Mouse (Mus musculus): ENCODE results near the gene Cask. TPM values are rescaled to one million over a fixed set of nuclear protein-coding genes. Genes with fewer than 3 reads are reported as not detected.

Cask gene
- polyA plus RNA-seq, 1 experiment: 34.7 TPM

DNA sequence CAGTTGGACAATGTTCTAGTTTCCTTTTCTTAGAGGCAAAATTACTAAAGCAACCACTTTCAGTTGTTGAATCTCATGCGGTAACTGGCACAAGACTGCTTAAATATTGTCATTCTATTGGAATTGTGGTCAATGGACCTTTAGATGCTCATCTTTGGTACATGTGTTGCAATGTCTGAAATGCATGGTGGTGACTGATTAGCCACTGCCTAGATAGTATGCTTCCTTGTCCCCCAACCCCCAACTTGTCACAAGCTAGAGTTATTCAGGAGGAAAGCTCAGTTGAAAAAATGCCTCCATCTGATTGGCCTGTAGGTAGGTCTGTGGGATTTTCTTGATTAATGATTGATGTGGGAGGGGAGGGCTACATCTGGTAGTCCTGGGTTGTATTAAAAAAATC, 233.9 kb downstream of the Cask start:
- Histone ChIP-seq H3K27me3 (ENCODE audit: control insufficient read depth, insufficient read depth, low read length, poor library complexity, severe bottlenecking) (no peaks in the 10 kb centered on the region), H3K9me3 (replicated peaks; ENCODE audit: control insufficient read depth, insufficient read depth, low read length, poor library complexity, severe bottlenecking) (no peaks in the 10 kb centered on the region), H3K4me1 (ENCODE audit: control insufficient read depth, insufficient read depth, low read length) (no peaks in the 10 kb centered on the region), H3K9ac (ENCODE audit: low read depth, poor library complexity, severe bottlenecking) (no peak overlapping the region), H3K4me3 (ENCODE audit: low read depth, low read length) (no peak overlapping the region), H3K27ac (ENCODE audit: insufficient read depth, low read length) (no peak overlapping the region), H3K36me3 (ENCODE audit: control insufficient read depth, insufficient read depth, low read length, poor library complexity, severe bottlenecking) (no peaks in the 10 kb centered on the region)
- no peak for TF ChIP-seq CTCF (IDR thresholded peaks at IDR 0.05; ENCODE audit: low read depth, low read length)
- no peak for TF ChIP-seq EP300 (IDR thresholded peaks at IDR 0.05; ENCODE audit: insufficient read depth, low read depth, low read length)
- TF ChIP-seq POLR2A (IDR thresholded peaks at IDR 0.05; ENCODE audit: insufficient read depth, low read length): no peak

DNA sequence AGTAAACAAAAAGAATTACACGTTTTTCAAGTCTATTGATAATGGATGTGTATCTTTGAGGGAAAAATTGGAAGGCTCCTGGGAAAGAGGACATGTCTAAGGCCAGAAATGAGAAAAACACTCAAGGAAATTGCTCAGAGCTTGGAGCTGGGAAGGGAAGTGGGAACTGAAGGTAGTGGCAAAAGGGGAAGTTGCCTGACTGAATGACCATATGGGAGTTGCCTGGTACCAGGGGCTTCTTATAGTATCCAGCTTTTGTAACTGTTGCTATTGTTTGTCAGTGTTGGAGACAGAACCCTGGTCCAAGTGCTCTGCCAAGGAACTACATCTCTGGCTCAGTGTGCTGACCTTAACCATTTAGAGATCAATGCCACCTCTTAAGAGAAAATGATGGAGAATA, 234.4 kb downstream of the Cask start:
- H3K4me1 ChIP-seq (ENCODE audit: control insufficient read depth, insufficient read depth, low read length): no peaks in the 10 kb centered on the region
- TF ChIP-seq CTCF (IDR thresholded peaks at IDR 0.05; ENCODE audit: low read depth, low read length) (no peak), POLR2A (IDR thresholded peaks at IDR 0.05; ENCODE audit: insufficient read depth, low read length) (no peak), EP300 (IDR thresholded peaks at IDR 0.05; ENCODE audit: insufficient read depth, low read depth, low read length) (no peak)
- H3K9ac ChIP-seq (ENCODE audit: low read depth, poor library complexity, severe bottlenecking): no peak overlapping the region
- no peaks in the 10 kb centered on the region for H3K27me3 ChIP-seq (ENCODE audit: control insufficient read depth, insufficient read depth, low read length, poor library complexity, severe bottlenecking)
- no peak overlapping the region for H3K27ac ChIP-seq (ENCODE audit: insufficient read depth, low read length)
- no peaks in the 10 kb centered on the region for H3K36me3 ChIP-seq (ENCODE audit: control insufficient read depth, insufficient read depth, low read length, poor library complexity, severe bottlenecking)
- H3K9me3 ChIP-seq (replicated peaks; ENCODE audit: control insufficient read depth, insufficient read depth, low read length, poor library complexity, severe bottlenecking): no peaks in the 10 kb centered on the region
- H3K4me3 ChIP-seq (ENCODE audit: low read depth, low read length): no peak overlapping the region

DNA sequence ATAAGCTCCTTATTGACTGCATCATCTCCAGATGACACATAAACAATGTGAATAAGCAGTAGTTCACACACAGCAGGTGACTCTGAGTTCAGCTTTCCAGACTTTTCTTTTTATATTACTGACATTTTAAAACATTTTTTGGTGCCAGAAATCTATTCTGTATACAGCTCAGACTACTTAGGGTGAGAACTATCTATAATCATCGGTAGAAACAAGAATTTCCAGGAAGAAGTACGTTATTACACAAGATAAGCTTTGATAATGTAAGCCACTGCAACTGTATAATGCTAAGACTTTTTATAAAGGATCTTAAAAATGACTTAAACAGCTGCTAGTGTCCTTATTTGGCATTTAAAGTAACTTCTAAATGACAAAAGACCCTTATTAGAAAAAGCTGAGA, 239.1 kb downstream of the Cask start:
- H3K9ac ChIP-seq (ENCODE audit: low read depth, poor library complexity, severe bottlenecking): no peak overlapping the region

DNA sequence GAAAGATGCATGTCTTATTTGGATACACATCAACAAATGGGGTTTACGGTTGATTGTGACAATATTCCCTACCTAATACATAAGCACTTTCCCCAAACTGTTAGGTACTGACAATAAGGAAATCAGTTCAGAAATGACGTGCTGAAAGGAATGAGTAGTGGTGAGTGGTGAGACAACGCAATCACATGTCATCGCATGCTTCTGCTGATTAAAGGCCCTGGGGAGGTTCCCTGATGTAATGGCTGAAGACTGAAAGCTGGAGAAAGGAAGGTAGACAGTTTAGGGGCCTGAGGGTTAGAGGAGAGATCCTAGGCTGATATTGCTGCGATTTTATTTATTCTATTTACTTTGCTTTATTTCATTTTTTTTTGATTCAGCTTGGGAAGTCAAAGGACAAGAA, 240.1 kb downstream of the Cask start:
- no peaks in the 10 kb centered on the region for H3K27me3 ChIP-seq (ENCODE audit: control insufficient read depth, insufficient read depth, low read length, poor library complexity, severe bottlenecking)
- no peak overlapping the region for H3K9ac ChIP-seq (ENCODE audit: low read depth, poor library complexity, severe bottlenecking)
- TF ChIP-seq POLR2A (IDR thresholded peaks at IDR 0.05; ENCODE audit: insufficient read depth, low read length) (no peak), CTCF (IDR thresholded peaks at IDR 0.05; ENCODE audit: low read depth, low read length) (no peak), EP300 (IDR thresholded peaks at IDR 0.05; ENCODE audit: insufficient read depth, low read depth, low read length) (no peak)

More for the DNA sequence above, 239.1 kb downstream of the Cask start:
- TF ChIP-seq POLR2A (IDR thresholded peaks at IDR 0.05; ENCODE audit: insufficient read depth, low read length) (no peak), EP300 (IDR thresholded peaks at IDR 0.05; ENCODE audit: insufficient read depth, low read depth, low read length) (no peak), CTCF (IDR thresholded peaks at IDR 0.05; ENCODE audit: low read depth, low read length) (no peak)
- Histone ChIP-seq H3K9me3 (replicated peaks; ENCODE audit: control insufficient read depth, insufficient read depth, low read length, poor library complexity, severe bottlenecking) (no peaks in the 10 kb centered on the region), H3K27ac (ENCODE audit: insufficient read depth, low read length) (no peak overlapping the region), H3K4me1 (ENCODE audit: control insufficient read depth, insufficient read depth, low read length) (no peaks in the 10 kb centered on the region), H3K36me3 (ENCODE audit: control insufficient read depth, insufficient read depth, low read length, poor library complexity, severe bottlenecking) (no peaks in the 10 kb centered on the region), H3K27me3 (ENCODE audit: control insufficient read depth, insufficient read depth, low read length, poor library complexity, severe bottlenecking) (no peaks in the 10 kb centered on the region), H3K4me3 (ENCODE audit: low read depth, low read length) (no peak overlapping the region)

DNA sequence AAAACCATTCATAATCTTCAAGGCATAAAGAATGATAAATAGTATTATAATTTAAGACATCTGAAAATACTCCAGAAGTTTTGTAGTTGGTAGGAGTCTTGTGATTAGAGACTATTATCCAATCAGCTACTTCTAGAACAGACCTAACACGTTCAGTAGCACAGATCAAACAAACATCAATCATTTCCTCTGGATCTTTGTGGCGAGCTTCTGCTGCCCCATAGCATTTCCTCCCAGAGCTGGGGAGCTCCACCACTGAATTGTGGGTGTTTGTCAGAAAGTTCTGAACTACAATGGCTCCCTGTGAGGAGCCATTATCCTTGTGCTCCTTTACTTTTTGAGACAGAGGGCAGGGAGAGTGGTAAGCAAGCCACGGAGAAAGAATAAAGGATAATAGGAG, 243.4 kb downstream of the Cask start:
- Histone ChIP-seq H3K9ac (ENCODE audit: low read depth, poor library complexity, severe bottlenecking) (no peak overlapping the region), H3K9me3 (replicated peaks; ENCODE audit: control insufficient read depth, insufficient read depth, low read length, poor library complexity, severe bottlenecking) (no peaks in the 10 kb centered on the region), H3K36me3 (ENCODE audit: control insufficient read depth, insufficient read depth, low read length, poor library complexity, severe bottlenecking) (no peaks in the 10 kb centered on the region), H3K27me3 (ENCODE audit: control insufficient read depth, insufficient read depth, low read length, poor library complexity, severe bottlenecking) (no peaks in the 10 kb centered on the region), H3K4me1 (ENCODE audit: control insufficient read depth, insufficient read depth, low read length) (no peaks in the 10 kb centered on the region), H3K27ac (ENCODE audit: insufficient read depth, low read length) (no peak overlapping the region), H3K4me3 (ENCODE audit: low read depth, low read length) (no peak overlapping the region)
- TF ChIP-seq POLR2A (IDR thresholded peaks at IDR 0.05; ENCODE audit: insufficient read depth, low read length): no peak
- TF ChIP-seq EP300 (IDR thresholded peaks at IDR 0.05; ENCODE audit: insufficient read depth, low read depth, low read length): no peak
- TF ChIP-seq CTCF (IDR thresholded peaks at IDR 0.05; ENCODE audit: low read depth, low read length): no peak

More for the DNA sequence above, 240.1 kb downstream of the Cask start:
- no peaks in the 10 kb centered on the region for H3K4me1 ChIP-seq (ENCODE audit: control insufficient read depth, insufficient read depth, low read length)
- H3K36me3 ChIP-seq (ENCODE audit: control insufficient read depth, insufficient read depth, low read length, poor library complexity, severe bottlenecking): no peaks in the 10 kb centered on the region
- no peak overlapping the region for H3K27ac ChIP-seq (ENCODE audit: insufficient read depth, low read length)
- H3K4me3 ChIP-seq (ENCODE audit: low read depth, low read length): no peak overlapping the region
- H3K9me3 ChIP-seq (replicated peaks; ENCODE audit: control insufficient read depth, insufficient read depth, low read length, poor library complexity, severe bottlenecking): no peaks in the 10 kb centered on the region

DNA sequence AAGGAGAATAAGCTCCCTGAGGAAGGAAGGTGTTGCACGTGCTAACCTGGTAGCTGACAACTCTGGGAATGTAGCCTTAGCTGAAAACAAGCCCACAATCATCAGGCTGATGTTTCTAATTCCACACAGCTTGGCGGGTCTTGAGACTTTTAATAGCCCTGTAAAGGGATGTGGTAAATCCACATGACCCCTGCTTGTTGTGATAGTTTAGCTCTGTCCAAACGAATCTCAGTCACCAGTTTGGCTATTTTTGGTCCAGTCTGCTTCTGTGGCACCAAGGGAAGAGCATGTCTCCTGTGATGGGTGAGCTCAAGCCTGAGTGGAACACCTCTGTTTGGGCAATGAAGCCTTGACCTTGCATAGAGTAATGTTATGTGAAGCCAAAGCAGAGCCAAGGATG, 244.4 kb downstream of the Cask start:
- no peaks in the 10 kb centered on the region for H3K36me3 ChIP-seq (ENCODE audit: control insufficient read depth, insufficient read depth, low read length, poor library complexity, severe bottlenecking)
- H3K9me3 ChIP-seq (replicated peaks; ENCODE audit: control insufficient read depth, insufficient read depth, low read length, poor library complexity, severe bottlenecking): no peaks in the 10 kb centered on the region
- TF ChIP-seq POLR2A (IDR thresholded peaks at IDR 0.05; ENCODE audit: insufficient read depth, low read length) (no peak), CTCF (IDR thresholded peaks at IDR 0.05; ENCODE audit: low read depth, low read length) (no peak), EP300 (IDR thresholded peaks at IDR 0.05; ENCODE audit: insufficient read depth, low read depth, low read length) (no peak)
- no peaks in the 10 kb centered on the region for H3K27me3 ChIP-seq (ENCODE audit: control insufficient read depth, insufficient read depth, low read length, poor library complexity, severe bottlenecking)
- no peaks in the 10 kb centered on the region for H3K4me1 ChIP-seq (ENCODE audit: control insufficient read depth, insufficient read depth, low read length)
- no peak overlapping the region for H3K27ac ChIP-seq (ENCODE audit: insufficient read depth, low read length)
- no peak overlapping the region for H3K4me3 ChIP-seq (ENCODE audit: low read depth, low read length)
- H3K9ac ChIP-seq (ENCODE audit: low read depth, poor library complexity, severe bottlenecking): no peak overlapping the region
